Mouse (Mus musculus) heart, adult 18-20 months (tissue): ENCODE data around the gene Wnk2. TPM values are rescaled to one million over a fixed set of nuclear protein-coding genes. Genes with fewer than 3 reads are reported as not detected.

Source experiments
- DNase-seq, 2 experiments: peaks; one replicate each; pipeline ENCODE4 v3.0.0; 2021 to 2022; ENCODE audit warnings: mixed read lengths in 1 of 2
- total RNA-seq, 2 experiments: library from RNA; stranded (reverse); gene quantifications; 2 replicates each; pipeline ENCODE4 v1.2.3; 2021

Wnk2 gene
- total RNA-seq, 2 experiments from 2014 or later = 70.1 to 70.9 TPM

GRCm38 (mm10) chr13:49044145-49044561, 103.7 kb downstream of the Wnk2 start:
- DNase-seq = no peak

- no peak for DNase-seq
Observed at GRCm38 (mm10) chr13:49042371-49042770, 105.4 kb downstream of the Wnk2 start.

- no peak for DNase-seq
Observed at GRCm38 (mm10) chr13:49036928-49037574, 110.8 kb downstream of the Wnk2 start.

GRCm38 (mm10) chr13:49036436-49036835, 111.4 kb downstream of the Wnk2 start:
- DNase-seq = no peak

GRCm38 (mm10) chr13:49031029-49031428, 116.8 kb downstream of the Wnk2 start:
- no peak for DNase-seq

- no peak for DNase-seq
Observed at GRCm38 (mm10) chr13:49028757-49029539, 118.9 kb downstream of the Wnk2 start.

GRCm38 (mm10) chr13:49027057-49027456, 120.8 kb downstream of the Wnk2 start:
- no peak for DNase-seq

GRCm38 (mm10) chr13:49025521-49025920, 122.3 kb downstream of the Wnk2 start:
- DNase-seq = no peak

GRCm38 (mm10) chr13:49024763-49025162, 123.1 kb downstream of the Wnk2 start:
- no peak for DNase-seq

- DNase-seq = peak in 1 of 2 experiments; percentile 53
Observed at GRCm38 (mm10) chr13:49021693-49022092, 126.1 kb downstream of the Wnk2 start.

- DNase-seq = peak; percentile 17 to 20
Observed at GRCm38 (mm10) chr13:49020152-49020551, 127.7 kb downstream of the Wnk2 start.

- DNase-seq = no peak
Observed at GRCm38 (mm10) chr13:49017375-49017774, 130.4 kb downstream of the Wnk2 start.

- peak; percentile 39 to 65 for DNase-seq
Observed at GRCm38 (mm10) chr13:49016311-49016761, 131.5 kb downstream of the Wnk2 start.

- peak in 1 of 2 experiments; percentile 9 for DNase-seq
Observed at GRCm38 (mm10) chr13:49015366-49016306, 132.2 kb downstream of the Wnk2 start.

- no peak for DNase-seq
Observed at GRCm38 (mm10) chr13:49013206-49013794, 134.5 kb downstream of the Wnk2 start.

GRCm38 (mm10) chr13:49001691-49002090, 146.1 kb downstream of the Wnk2 start:
- DNase-seq = no peak

GRCm38 (mm10) chr13:48998591-48998990, 149.2 kb downstream of the Wnk2 start:
- DNase-seq = peak; percentile 59 to 82

- DNase-seq = no peak
Observed at GRCm38 (mm10) chr13:48996731-48997130, 151.1 kb downstream of the Wnk2 start.

GRCm38 (mm10) chr13:48994903-48995302, 152.9 kb downstream of the Wnk2 start:
- DNase-seq = no peak

GRCm38 (mm10) chr13:48992914-48993313, 154.9 kb downstream of the Wnk2 start:
- no peak for DNase-seq

GRCm38 (mm10) chr13:48990138-48990537, 157.7 kb downstream of the Wnk2 start:
- DNase-seq = no peak
